Mouse (Mus musculus) kidney, postnatal 25 days (tissue): ENCODE results near the gene Fgfr2.
"Not testable (repeated sequence)": the region's sequence is repeated elsewhere in the genome, so short reads cannot be mapped to it uniquely, and the experiment has no call there.

Experiments
- DNase-seq, 2 experiments: peaks; one replicate each; pipeline ENCODE4 v3.0.0; 2021; ENCODE audit warnings: mixed read lengths in 2 of 2

Fgfr2 gene

GRCm38 (mm10) chr7:133120221-133120751 is 2.9 kb downstream of the Fgfr2 start:
- DNase-seq: peak in 1 of 2 experiments; percentile 53

- DNase-seq: no peak
These were observed 5.3 kb downstream of the Fgfr2 start for GRCm38 (mm10) chr7:133117815-133118214.

GRCm38 (mm10) chr7:133116542-133116941 is 6.6 kb downstream of the Fgfr2 start:
- DNase-seq: no peak

GRCm38 (mm10) chr7:133115886-133116285 is 7.3 kb downstream of the Fgfr2 start:
- DNase-seq: peak; percentile 83 to 91

DNA sequence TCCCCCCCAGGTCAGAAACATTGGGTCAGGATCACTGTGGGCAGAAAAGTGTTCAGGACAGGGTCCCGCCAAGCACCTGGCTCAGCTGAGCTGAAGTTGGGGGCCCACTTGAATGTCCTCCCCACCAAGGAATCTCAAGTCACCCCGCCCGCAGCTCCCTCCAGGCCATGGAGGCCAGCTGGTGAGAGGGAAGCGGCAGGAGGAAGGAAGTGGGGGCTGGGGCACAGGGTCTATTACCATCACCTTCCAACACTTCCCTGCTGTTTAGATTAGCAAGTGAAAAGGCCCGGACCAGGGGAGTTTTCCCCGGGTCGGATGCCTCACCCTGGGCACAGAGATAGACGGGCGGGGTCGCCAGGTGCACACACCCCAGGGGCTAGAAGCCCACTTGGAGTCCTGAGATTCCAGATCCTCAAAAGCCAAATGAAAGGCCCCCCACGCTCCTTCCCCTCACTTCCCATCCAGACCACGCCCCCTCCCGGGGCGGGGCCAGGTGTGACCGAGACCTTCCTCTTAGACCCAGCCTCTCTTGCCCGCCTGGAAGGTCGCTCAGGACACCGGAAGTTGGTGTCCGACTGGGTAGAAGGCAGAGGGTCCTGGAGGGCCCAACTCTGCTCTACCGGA is 8.2 kb downstream of the Fgfr2 start:
- DNase-seq: peak; percentile 70 to 89

GRCm38 (mm10) chr7:133113185-133113895 is 9.8 kb downstream of the Fgfr2 start:
- no peak for DNase-seq

GRCm38 (mm10) chr7:133112351-133112831 is 10.8 kb downstream of the Fgfr2 start:
- DNase-seq: peak; percentile 87 to 89

DNA sequence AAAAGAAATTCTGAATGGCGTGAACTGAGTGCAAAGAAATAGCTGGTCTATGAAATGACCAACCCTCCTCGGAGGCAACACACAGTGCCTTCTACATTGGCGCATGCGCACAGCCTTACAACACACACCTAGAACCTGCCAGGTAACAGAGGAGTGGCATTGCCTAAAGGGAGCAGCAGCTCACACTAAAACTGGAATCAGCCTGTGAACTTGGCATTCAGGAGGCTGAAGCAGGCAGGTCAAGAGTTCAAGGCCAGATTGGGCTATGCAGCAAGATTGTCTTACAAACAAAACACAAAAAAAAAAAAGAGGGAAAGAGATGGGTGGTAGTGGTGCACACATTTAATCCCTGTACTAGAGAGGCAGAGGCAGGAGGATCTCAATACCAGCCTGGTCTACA is 13.7 kb downstream of the Fgfr2 start:
- peak in 1 of 2 experiments; percentile 70 for DNase-seq

DNA sequence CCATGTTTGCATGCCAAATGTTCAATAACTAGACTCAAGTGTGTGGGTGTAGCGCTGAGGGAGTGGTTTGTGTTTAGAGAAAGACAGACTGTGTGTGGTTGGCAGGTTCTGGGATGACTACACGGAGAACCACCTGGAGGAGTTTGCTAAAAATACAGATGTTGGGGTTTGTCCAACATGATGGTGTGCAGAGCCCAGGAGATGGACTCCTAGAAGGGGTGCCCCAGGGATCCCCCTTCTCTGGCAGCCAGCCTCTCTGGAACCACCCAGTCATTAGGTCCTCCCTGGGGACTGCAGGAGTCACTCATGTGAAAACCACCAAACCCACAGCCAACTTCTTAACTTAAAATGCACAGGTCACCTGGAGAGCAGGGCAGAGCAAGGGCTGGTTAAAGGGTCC is 14.5 kb downstream of the Fgfr2 start:
- peak in 1 of 2 experiments; percentile 73 for DNase-seq

- no peak for DNase-seq
These were observed 20.6 kb downstream of the Fgfr2 start for GRCm38 (mm10) chr7:133102578-133102977.

DNA sequence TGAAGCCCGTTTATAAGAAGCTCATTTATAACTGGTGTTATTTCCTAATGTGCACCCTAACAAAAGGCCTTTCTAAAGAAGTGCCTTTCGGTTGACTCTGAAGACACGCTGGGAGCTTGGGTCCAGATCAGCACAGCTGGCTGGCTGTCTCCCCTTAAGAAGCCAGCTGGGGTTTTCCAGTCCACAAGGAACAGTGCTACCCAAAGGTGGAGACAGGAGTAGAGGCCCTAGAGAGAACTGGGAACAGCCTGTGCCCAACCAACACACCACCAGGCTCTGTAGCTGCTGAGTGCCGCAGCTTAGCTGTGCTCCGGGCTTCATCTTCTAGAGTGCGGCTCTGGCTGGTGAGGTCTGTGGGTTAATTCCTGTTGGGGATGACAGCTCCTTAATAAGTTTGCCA is 22.1 kb downstream of the Fgfr2 start:
- no peak for DNase-seq

DNA sequence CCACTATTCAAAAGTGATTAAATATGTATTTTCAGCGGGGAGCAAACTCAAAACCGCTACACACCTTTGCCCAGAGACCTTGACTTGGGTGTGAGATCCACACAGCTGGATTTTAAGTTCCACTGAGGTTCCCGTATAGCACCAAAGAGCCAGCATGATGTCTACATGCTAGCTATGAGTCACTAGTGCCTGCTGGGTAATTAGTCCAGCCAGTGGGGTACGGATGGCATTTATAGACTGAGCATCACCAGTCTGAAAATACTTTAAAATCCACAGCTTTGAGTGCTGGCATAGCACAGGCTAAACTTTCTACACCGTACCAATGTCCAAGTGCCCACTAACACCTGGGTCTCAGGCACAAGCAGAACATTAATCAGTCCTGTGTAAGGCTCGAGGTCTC is 23.0 kb downstream of the Fgfr2 start:
- no peak for DNase-seq

DNA sequence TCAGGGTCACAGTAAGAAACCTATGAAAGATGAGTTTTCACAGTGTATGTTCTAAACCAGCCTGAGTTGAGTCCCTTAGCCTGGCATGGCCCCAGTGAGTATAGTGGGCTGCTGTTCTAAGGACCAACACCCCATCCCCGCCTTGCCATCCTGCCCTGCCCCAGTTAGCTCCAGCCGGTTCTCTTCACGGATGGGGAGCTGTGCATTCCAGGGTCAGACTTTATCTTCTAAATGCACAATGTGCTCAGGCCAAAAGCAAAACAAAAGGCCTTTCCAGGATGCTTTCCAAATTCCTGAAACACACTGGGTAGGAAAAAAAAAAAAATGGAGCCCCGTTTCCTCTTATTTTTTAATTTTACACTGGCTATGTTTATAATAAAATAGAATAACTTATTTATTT is 23.9 kb downstream of the Fgfr2 start:
- DNase-seq: peak; percentile 55 to 79

GRCm38 (mm10) chr7:133098118-133098793 is 24.9 kb downstream of the Fgfr2 start:
- DNase-seq: no peak

GRCm38 (mm10) chr7:133095610-133096009 is 27.5 kb downstream of the Fgfr2 start:
- DNase-seq: not testable (repeated sequence)

DNA sequence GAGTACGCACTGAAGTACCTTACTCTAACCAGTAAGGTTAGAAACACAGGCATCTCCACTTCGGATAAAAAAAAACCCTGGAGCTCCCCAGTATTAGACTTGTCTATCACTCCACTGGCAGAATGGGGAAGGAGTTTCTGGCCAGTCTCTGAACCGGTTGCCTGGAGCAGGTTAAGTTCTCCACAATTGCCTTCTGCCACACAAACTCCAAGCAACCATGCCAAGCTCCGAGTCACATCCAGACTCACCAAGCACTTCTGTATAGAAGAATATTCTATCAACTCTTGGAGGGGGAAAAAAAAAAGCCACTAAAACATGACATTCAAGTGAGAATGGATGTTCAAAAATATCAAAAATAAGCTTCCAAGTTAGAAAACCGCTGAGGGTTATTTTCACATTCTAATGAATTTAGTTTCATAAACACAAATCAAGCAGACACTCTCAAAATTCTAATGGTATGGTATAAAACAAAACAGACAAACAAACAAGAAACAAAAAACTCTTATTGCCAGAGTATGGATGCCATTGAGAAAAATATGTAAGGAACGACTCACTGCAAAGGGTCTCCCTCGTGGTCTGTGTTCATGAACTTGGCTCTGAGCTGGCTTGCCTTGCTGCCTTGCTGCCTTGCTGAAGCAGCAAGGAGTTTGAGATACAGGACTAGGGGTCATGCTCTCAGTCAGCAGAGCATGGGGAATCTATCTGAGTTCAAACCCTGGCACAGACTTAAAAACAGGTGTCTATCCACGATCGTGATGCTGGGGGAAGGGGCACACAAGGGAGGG is 28.2 kb downstream of the Fgfr2 start:
- DNase-seq: no peak

- no peak for DNase-seq
These were observed 29.0 kb downstream of the Fgfr2 start for GRCm38 (mm10) chr7:133094161-133094560.

GRCm38 (mm10) chr7:133093731-133094130 is 29.4 kb downstream of the Fgfr2 start:
- DNase-seq: no peak

- no peak for DNase-seq
These were observed 32.5 kb downstream of the Fgfr2 start for GRCm38 (mm10) chr7:133090641-133091040.

DNA sequence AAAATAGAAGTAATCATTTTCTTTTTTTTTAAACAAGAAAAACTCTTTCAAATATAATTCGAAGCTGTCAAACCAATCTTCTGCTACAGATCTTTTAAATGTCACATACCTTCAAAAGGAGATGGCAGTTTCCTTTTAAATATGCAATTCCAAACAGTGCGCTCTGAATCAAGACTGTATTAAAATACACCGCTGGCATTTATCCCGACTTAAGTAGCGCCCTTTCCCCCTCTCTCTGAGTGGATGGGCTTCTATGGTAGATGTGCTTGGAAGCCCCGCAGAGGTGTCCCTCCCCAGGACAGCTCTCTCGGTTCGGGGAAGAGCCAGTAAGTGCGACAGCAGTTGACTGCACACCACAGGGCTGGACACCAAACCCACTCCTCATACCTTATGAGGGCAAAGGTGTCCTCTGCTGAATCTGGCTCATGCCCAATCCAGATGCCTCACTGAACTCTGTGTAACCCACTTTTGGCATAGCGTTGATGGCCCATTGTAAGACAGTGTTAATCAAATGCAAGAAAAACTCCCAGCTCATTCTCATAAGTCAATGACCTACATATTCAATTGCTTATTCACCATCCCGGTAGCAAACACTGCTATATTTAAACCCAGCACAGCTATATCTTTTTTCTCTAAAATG is 33.4 kb downstream of the Fgfr2 start:
- no peak for DNase-seq

DNA sequence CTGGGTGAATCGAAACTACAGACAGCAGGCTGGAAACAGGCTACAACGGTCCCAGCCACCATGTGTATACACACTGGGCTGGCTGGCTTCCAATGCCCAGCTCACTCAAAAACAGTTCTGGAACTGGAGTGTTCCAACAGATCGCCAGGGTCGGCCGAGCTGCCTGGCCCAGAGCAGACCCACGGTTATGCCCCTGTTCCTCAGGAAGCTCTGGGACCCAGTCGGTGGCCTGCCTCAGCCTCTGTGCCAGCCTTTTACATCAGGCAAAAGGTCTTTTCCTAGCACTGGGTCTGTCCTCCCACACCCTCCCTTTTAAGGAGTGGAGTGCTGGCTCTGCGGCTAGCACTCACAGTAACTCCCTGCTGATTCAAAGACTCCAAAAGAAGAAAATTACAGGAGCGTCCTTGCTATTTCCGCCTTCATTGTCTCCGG is 34.3 kb downstream of the Fgfr2 start:
- DNase-seq: peak; percentile 85 to 86

DNA sequence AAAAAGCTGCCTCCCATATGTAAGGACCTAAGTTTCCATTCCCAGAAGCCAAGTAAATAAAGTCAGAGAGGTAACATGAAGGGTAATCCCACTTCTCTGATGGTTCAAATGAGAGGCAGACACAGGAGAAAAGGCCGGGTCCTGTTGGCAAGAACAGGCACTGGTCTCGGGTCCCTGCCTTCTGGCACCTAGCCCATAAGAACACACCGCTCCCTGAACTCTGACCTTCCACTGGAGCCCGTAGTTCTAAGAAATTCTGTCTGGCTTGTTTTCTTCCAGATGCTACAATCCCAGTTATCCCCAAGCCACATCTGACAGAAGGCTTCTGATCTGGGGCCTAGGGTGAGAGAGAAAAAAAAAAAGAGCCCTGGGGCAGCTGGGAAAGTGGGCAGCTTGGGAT is 34.7 kb downstream of the Fgfr2 start:
- DNase-seq: peak; percentile 71 to 87
